ENCODE assay signal across 1 mouse cellular context in the genomic region with DNA sequence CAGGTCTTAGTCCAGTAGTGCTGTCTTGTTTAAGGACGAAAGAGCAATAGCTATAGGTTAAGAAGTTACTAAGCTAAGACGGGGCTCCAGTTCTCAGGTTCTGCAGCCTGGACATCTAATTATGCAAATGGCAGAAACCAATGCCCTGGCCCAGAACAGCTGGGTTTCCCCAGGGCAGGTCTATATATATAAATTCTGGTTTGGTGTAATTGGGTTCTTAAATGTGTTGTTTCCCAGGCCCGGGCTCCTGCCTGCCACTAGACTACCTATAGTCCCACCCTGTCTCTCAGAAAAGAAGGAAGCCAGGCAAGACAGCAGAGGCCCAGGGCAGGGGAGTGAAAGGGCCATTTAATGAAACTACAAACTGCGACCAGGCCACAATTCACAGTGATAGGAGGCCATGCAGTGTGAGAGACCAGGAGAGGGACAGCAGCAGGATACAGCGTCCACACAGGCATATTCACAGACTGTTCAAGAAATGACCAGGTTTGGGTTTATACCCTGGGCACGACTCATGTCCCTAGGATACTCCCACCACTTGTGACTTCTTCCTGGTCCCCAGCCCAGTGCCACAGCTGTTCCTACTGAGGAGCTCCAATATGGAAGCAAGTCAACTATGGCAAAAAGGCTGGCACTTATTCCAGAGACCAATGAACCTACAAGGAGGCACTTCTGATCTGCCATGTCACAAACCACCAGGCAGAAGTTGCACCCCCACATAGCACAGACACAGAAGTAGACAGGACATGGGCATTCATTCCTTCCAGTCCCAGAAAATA.
TF ChIP-seq lines count a peak whose summit lies in the region.

No protein-coding gene starts in this region.

TF ChIP-seq in CH12.LX, 34 proteins besides CTCF, POLR2A, EP300 and RAD21:
- 0 out of 2 replicates have a peak, but pooled peaks have one; percentile 28 for TF ChIP-seq SIN3A (IDR thresholded peaks at IDR 0.05; ENCODE audit: low read length)
- TF ChIP-seq UBTF (IDR thresholded peaks at IDR 0.05; ENCODE audit: low read depth, low read length): no peak
- TF ChIP-seq ELF1 (IDR thresholded peaks at IDR 0.05; ENCODE audit: low read depth, low read length): 0 out of 2 replicates have a peak, but pooled peaks have one; percentile 33
- peak; percentile 62 for TF ChIP-seq ETS1 (conservative IDR thresholded peaks at IDR 0.05; ENCODE audit: low read depth, low read length)
- TF ChIP-seq IRF4 (IDR thresholded peaks at IDR 0.05; ENCODE audit: low read depth, low read length): peak; percentile 28; the same call in 1 of the 2 replicates
- TF ChIP-seq TCF12 (IDR thresholded peaks at IDR 0.05; ENCODE audit: low read depth, low read length): 0 out of 2 replicates have a peak, but pooled peaks have one; percentile 14
- no peak for TF ChIP-seq CHD1 (IDR thresholded peaks at IDR 0.05; ENCODE audit: low read depth, low read length)
- peak; percentile 37; the same call in 1 of the 2 replicates for TF ChIP-seq ZMIZ1 (IDR thresholded peaks at IDR 0.05; ENCODE audit: low read depth, low read length)
- peak; percentile 33; the same call in 1 of the 2 replicates for TF ChIP-seq MEF2A (IDR thresholded peaks at IDR 0.05; ENCODE audit: borderline replicate concordance, low read depth, low read length)
